Mouse (Mus musculus) limb, embryonic 12.5 days (tissue): Measurements from ENCODE around the gene Kcna7. TPM values are rescaled to one million over a fixed set of nuclear protein-coding genes. Genes with fewer than 3 reads are reported as not detected.

Experiments
- ATAC-seq: fragments of 200-750 bp; cut with Nextera tagmentation; 2 replicates; pipeline ENCODE4 v1.8.0; 2017; ENCODE audit warnings: low read depth, moderate TSS enrichment; ENCODE audit not compliant: insufficient number of reproducible peaks, insufficient read depth, low FRiP score, low TSS enrichment
- H3K27ac ChIP-seq: fragments of 300-500 bp; sonication (generic); 2 replicates; pipeline ENCODE4 v1.5.1; 2016; ENCODE audit warnings: mild to moderate bottlenecking, moderate library complexity
- H3K27me3 ChIP-seq: fragments of 300-500 bp; sonication (generic); 2 replicates; pipeline ENCODE4 v1.6.1; 2016; ENCODE audit warnings: mild to moderate bottlenecking, moderate library complexity
- H3K36me3 ChIP-seq: fragments of 300-500 bp; sonication (generic); 2 replicates; pipeline ENCODE4 v1.6.1; 2016; ENCODE audit warnings: mild to moderate bottlenecking, moderate library complexity
- H3K4me1 ChIP-seq: fragments of 300-500 bp; sonication (generic); replicated peaks from 2 replicates; pipeline ENCODE4 v1.6.1; 2016
- H3K4me2 ChIP-seq: fragments of 300-500 bp; sonication (generic); 2 replicates; pipeline ENCODE4 v1.6.1; 2016; ENCODE audit warnings: mild to moderate bottlenecking, moderate library complexity
- H3K4me3 ChIP-seq: fragments of 300-500 bp; sonication (generic); replicated peaks from 2 replicates; pipeline ENCODE4 v1.5.1; 2016; ENCODE audit warnings: mild to moderate bottlenecking
- H3K9ac ChIP-seq: fragments of 300-500 bp; sonication (generic); replicated peaks from 2 replicates; pipeline ENCODE4 v1.6.1; 2016; ENCODE audit warnings: mild to moderate bottlenecking, moderate library complexity
- H3K9me3 ChIP-seq: fragments of 300-500 bp; sonication (generic); 2 replicates; pipeline ENCODE4 v1.6.1; 2016; ENCODE audit warnings: mild to moderate bottlenecking, moderate library complexity
- WGBS: fragments of 180-500 bp; shearing (Covaris S2); methylation state at CpG from one replicate; pipeline ENCODE4 v1.1.7; 2016; 5-methylcytosine and 5-hydroxymethylcytosine counted together
- microRNA-seq: library from miRNA; unstranded; fragments of <30 nt; microRNA quantifications from one replicate; pipeline ENCODE4, GENCODE M21; 2017
- polyA plus RNA-seq: library from polyadenylated mRNA; unstranded; fragments of >200 nt; fragmentation: Nextera tagmentation; extraction: Ambion mirVana; gene quantifications from 2 replicates; pipeline ENCODE4 v1.2.1, GENCODE M21; 2016

The Kcna7 gene
- polyA plus RNA-seq, 1 experiment from 2014 or later = 0.18 TPM

DNA sequence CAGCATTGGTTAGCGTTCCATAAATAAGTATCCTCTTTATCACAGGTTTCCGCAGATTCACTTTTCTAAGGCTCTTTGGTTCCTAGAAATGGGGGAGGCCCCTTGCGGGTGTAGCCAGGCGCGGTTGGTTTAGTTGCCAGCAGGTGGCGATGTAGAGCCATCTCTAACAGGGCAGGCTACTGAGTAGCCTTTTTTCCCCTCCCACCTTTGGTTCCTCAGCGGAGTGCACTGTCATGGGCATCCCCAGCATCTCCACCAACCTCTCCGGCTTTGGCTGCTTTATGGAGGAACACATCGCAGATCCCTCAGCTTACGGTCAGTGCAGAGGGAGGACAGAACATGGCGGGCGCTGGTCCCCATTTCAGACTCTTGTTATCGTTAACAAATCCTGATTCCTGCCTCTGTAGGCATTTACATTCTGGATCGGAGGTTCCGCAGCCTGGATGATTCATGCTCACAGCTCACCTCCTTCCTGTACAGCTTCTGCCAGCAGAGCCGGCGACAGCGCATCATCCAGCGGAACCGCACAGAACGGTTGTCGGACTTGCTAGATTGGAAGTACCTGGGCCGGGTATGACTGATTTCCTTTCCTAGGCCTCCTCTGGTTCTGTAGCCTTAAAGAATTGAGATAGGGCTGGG, 46.0 kb downstream of the Kcna7 start:
- no peaks in the 10 kb centered on the region for H3K9me3 ChIP-seq
- no peak overlapping the region for H3K9ac ChIP-seq
- peaks cover 3% of the 10 kb centered on the region; the same call in 1 of the 2 replicates for H3K4me1 ChIP-seq
- peaks cover 74% of the 10 kb centered on the region for H3K36me3 ChIP-seq
- no peak overlapping the region for H3K27ac ChIP-seq
- no peaks in the 10 kb centered on the region for H3K27me3 ChIP-seq
- no peak overlapping the region for H3K4me2 ChIP-seq
- ATAC-seq = peak; percentile 54
- WGBS = 57% methylated on average over 23 of the region's 23 CpGs
- no peak overlapping the region for H3K4me3 ChIP-seq

DNA sequence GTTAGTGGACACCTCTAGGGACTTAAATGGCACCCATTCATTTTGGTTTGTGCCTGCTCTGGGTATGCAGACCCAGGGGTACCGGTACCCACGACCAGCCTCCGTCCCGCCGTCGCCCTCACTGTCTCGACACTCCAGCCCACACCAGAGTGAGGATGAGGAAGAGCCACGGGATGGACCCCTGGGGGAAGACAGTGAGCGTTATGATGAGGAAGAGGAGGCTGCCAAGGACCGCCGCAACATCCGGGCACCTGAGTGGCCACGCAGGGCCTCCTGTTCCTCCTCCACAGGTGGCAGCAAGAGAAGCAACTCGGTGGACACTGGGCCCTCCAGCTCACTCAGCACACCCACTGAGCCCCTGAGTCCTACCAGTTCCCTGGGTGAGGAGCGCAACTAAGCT, 49.5 kb downstream of the Kcna7 start:
- no peaks in the 10 kb centered on the region for H3K27me3 ChIP-seq
- peaks cover 22% of the 10 kb centered on the region for H3K4me1 ChIP-seq
- peaks cover 75% of the 10 kb centered on the region for H3K36me3 ChIP-seq
- no peak for ATAC-seq
- no peaks in the 10 kb centered on the region for H3K9me3 ChIP-seq
- no peak overlapping the region for H3K27ac ChIP-seq
- WGBS = 86% methylated on average over 15 of the region's 15 CpGs
- no peak overlapping the region for H3K9ac ChIP-seq
- H3K4me2 ChIP-seq = no peak overlapping the region
- H3K4me3 ChIP-seq = no peak overlapping the region

- Histone ChIP-seq H3K27me3 (no peaks in the 10 kb centered on the region), H3K36me3 (peaks cover 74% of the 10 kb centered on the region), H3K4me1 (peaks cover 33% of the 10 kb centered on the region), H3K4me2 (no peak overlapping the region), H3K9ac (no peak overlapping the region), H3K27ac (no peak overlapping the region), H3K9me3 (no peaks in the 10 kb centered on the region), H3K4me3 (no peak overlapping the region)
- 74% methylated on average over 13 of the region's 13 CpGs for WGBS
- ATAC-seq = no peak
Measured at GRCm38 (mm10) chr7:45455932-45456696, 50.7 kb downstream of the Kcna7 start.

DNA sequence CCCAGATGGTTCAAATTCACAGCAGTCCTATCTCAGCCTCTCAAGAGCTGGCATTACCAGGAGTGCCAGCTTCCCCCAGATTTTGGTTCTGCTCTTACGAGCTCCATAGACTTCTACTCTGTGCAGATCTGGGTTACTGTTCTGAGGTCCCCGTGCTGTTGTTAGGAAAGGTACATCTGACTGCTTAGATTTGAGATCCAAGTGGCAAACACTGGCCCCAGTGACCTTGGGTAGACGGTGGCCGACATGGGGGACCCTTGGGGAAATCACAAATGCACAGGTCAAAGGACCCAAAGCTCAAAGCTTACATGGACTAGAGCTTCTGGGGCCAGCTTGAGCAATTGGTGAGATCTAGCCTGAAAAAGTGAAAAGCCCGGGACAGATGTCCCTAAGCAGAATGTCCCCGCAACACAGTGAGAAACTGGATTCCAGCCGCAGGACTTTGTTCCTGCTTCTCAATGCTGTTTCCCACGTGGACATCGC, 51.3 kb downstream of the Kcna7 start:
- H3K9me3 ChIP-seq = no peaks in the 10 kb centered on the region
- H3K4me3 ChIP-seq = no peak overlapping the region
- peak overlapping the region; percentile 67 for H3K4me2 ChIP-seq
- peak overlapping the region; percentile 97; the same call in 1 of the 2 replicates for H3K27ac ChIP-seq
- peaks cover 77% of the 10 kb centered on the region for H3K36me3 ChIP-seq
- no peak overlapping the region for H3K9ac ChIP-seq
- H3K4me1 ChIP-seq = peaks cover 37% of the 10 kb centered on the region
- no peak for ATAC-seq
- no peaks in the 10 kb centered on the region for H3K27me3 ChIP-seq
- WGBS = 54% methylated on average over 9 of the region's 9 CpGs

DNA sequence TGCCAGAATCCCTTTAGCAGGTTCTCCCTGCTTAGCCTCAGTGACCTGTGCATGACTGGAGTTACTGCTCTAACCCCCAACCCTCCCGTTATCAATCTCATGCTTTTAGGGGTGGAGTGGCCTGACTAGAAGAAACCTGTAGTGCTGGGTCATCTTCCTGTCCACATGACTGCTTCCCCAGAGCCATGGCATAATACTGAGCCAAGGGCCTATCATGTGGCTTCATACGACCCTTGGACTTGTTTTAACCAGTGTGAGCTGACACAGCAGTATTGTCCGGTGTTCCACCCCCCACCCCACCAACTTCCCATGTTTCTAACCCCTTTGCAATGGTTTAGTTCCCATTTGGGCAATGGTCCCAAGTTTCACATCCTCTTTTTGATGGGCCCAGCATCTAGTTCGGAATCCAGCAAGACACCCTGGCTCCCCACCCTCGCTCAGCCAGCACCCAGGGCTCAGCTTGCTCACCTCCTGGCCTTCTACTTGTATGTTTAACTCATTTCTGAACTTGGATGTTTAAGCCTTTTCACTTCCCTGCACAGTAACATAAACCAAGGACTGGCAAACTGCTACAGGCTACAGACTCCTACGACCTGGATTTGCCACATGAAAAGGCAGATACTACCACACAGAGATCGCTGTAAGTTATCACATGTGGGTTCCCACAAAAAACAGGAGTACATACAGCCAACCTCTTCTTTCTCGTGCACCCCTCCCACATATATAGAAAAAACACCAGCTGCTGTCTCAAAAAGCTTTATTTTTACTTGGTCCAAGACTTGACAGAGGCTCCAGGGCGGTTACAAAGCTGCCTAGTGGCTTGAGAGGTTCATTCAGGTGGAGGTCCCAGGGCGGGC, 52.0 kb downstream of the Kcna7 start:
- Histone ChIP-seq H3K4me3 (peak overlapping the region; percentile 78), H3K27ac (peak overlapping the region; percentile 97; the same call in 1 of the 2 replicates), H3K4me1 (peaks cover 37% of the 10 kb centered on the region), H3K36me3 (peaks cover 76% of the 10 kb centered on the region), H3K9ac (peak overlapping the region; percentile 87; the same call in 1 of the 2 replicates), H3K4me2 (peak overlapping the region; percentile 67), H3K9me3 (no peaks in the 10 kb centered on the region), H3K27me3 (no peaks in the 10 kb centered on the region)
- WGBS = 66% methylated on average over 10 of the region's 10 CpGs
- no peak for ATAC-seq

GRCm38 (mm10) chr7:45458748-45459563, 53.5 kb downstream of the Kcna7 start:
- Histone ChIP-seq H3K4me3 (peak overlapping the region; percentile 78), H3K4me2 (peak overlapping the region; percentile 67), H3K4me1 (peaks cover 37% of the 10 kb centered on the region), H3K9me3 (no peaks in the 10 kb centered on the region), H3K27me3 (no peaks in the 10 kb centered on the region), H3K36me3 (peaks cover 76% of the 10 kb centered on the region), H3K9ac (peak overlapping the region; percentile 87), H3K27ac (peak overlapping the region; percentile 97)
- 1% methylated on average over 41 of the region's 43 CpGs for WGBS
- ATAC-seq = peak; percentile 49

Small RNAs within 50 kb of the gene (microRNA-seq; reads per million reads assigned to microRNA genes)
- not detected for gene Gm22133

Other genes with a start within 250 kb of the Kcna7 start
- gene Slc17a7, start 241.7 kb upstream of the Kcna7 start, polyA plus RNA-seq = 0.17 and 0.25 TPM in 2 replicates
- not detected in 2 replicates for gene Gfy, start 226.1 kb upstream of the Kcna7 start, polyA plus RNA-seq
- gene Pth2, start 224.7 kb upstream of the Kcna7 start, polyA plus RNA-seq = not detected in 2 replicates
- gene Ccdc155, start 200.8 kb upstream of the Kcna7 start, polyA plus RNA-seq = 1.0 and 1.7 TPM in 2 replicates
- 0.80 and 1.2 TPM in 2 replicates for gene Dkkl1, start 193.5 kb upstream of the Kcna7 start, polyA plus RNA-seq
- 316 and 326 TPM in 2 replicates for gene Tead2, start 189.9 kb upstream of the Kcna7 start, polyA plus RNA-seq
- gene Cd37, start 166.5 kb upstream of the Kcna7 start, polyA plus RNA-seq = 1.6 TPM in 2 replicates
- gene Slc6a16, start 164.6 kb upstream of the Kcna7 start, polyA plus RNA-seq = 0.18 and 0.42 TPM in 2 replicates
- not detected in 2 replicates for gene Slc6a21, start 128.1 kb upstream of the Kcna7 start, polyA plus RNA-seq
- gene Trpm4, start 71.9 kb upstream of the Kcna7 start, polyA plus RNA-seq = 14.0 and 16.1 TPM in 2 replicates
- gene Hrc, start 70.4 kb upstream of the Kcna7 start, polyA plus RNA-seq = 1.8 and 1.9 TPM in 2 replicates
- gene Ppfia3, start 38.6 kb upstream of the Kcna7 start, polyA plus RNA-seq = 6.4 and 8.4 TPM in 2 replicates
- 1.4 and 1.8 TPM in 2 replicates for gene Lin7b, start 35.1 kb upstream of the Kcna7 start, polyA plus RNA-seq
- 341 and 347 TPM in 2 replicates for gene Snrnp70, start 9.9 kb upstream of the Kcna7 start, polyA plus RNA-seq
- 3.9 and 5.6 TPM in 2 replicates for gene Ntf5, start 8.0 kb downstream of the Kcna7 start, polyA plus RNA-seq
- 0.33 TPM in 1 of 2 replicates, not detected in the other for gene Lhb, start 15.2 kb downstream of the Kcna7 start, polyA plus RNA-seq
- 45.2 and 46.2 TPM in 2 replicates for gene Gys1, start 29.2 kb downstream of the Kcna7 start, polyA plus RNA-seq
- gene Ruvbl2, start 32.4 kb downstream of the Kcna7 start, polyA plus RNA-seq = 155 and 156 TPM in 2 replicates
- gene Ftl1, start 54.2 kb downstream of the Kcna7 start, polyA plus RNA-seq = 4,887 and 4,953 TPM in 2 replicates
- gene Bax, start 61.2 kb downstream of the Kcna7 start, polyA plus RNA-seq = 224 and 230 TPM in 2 replicates
- 1.4 TPM in 2 replicates for gene Tulp2, start 76.2 kb downstream of the Kcna7 start, polyA plus RNA-seq
- gene Gm45808, start 81.2 kb downstream of the Kcna7 start, polyA plus RNA-seq = not detected in 2 replicates
- gene Dhdh, start 83.2 kb downstream of the Kcna7 start, polyA plus RNA-seq = 3.2 and 3.3 TPM in 2 replicates
- 149 and 160 TPM in 2 replicates for gene Nucb1, start 104.8 kb downstream of the Kcna7 start, polyA plus RNA-seq
- 26.0 and 27.1 TPM in 2 replicates for gene Ppp1r15a, start 120.6 kb downstream of the Kcna7 start, polyA plus RNA-seq
- gene Plekha4, start 120.7 kb downstream of the Kcna7 start, polyA plus RNA-seq = 1.4 TPM in 2 replicates
- gene Hsd17b14, start 149.2 kb downstream of the Kcna7 start, polyA plus RNA-seq = 0.55 and 1.1 TPM in 2 replicates
- 50.4 and 56.5 TPM in 2 replicates for gene Bcat2, start 164.5 kb downstream of the Kcna7 start, polyA plus RNA-seq
- gene Fgf21, start 209.8 kb downstream of the Kcna7 start, polyA plus RNA-seq = not detected in 2 replicates
- gene Fut1, start 211.6 kb downstream of the Kcna7 start, polyA plus RNA-seq = not detected in 2 replicates
- 0.13 and 0.17 TPM in 2 replicates for gene Izumo1, start 216.2 kb downstream of the Kcna7 start, polyA plus RNA-seq
- 11.7 and 13.4 TPM in 2 replicates for gene Rasip1, start 221.8 kb downstream of the Kcna7 start, polyA plus RNA-seq
- 5.7 and 5.9 TPM in 2 replicates for gene Mamstr, start 234.3 kb downstream of the Kcna7 start, polyA plus RNA-seq